Mouse (Mus musculus) neural tube, embryonic 14.5 days (tissue): ENCODE measurements at regions not wholly inside any gene's neighbourhood (a gene's known extent, or its start where the extent isn't known, plus 50 kb on each side); places are given as distances from the start of the nearest gene placed in this dataset.

ENCODE experiments used
- ATAC-seq: fragments of 200-750 bp; cut with Nextera tagmentation; 2 replicates; pipeline ENCODE4 v1.8.0; 2017; ENCODE audit warnings: low read depth, mild to moderate bottlenecking, moderate TSS enrichment, moderate library complexity
- H3K27ac ChIP-seq: fragments of 300-500 bp; sonication (generic); 2 replicates; pipeline ENCODE4 v1.5.1; 2014; ENCODE audit warnings: low read depth, mild to moderate bottlenecking, control low read depth, low read length, moderate library complexity, mixed read lengths
- H3K27me3 ChIP-seq: fragments of 300-500 bp; sonication (generic); 2 replicates; pipeline ENCODE4 v1.6.1; 2014; ENCODE audit warnings: low read length; ENCODE audit not compliant: control insufficient read depth, insufficient read depth
- H3K36me3 ChIP-seq: fragments of 300-500 bp; sonication (generic); 2 replicates; pipeline ENCODE4 v1.6.1; 2014; ENCODE audit warnings: low read length, mixed read lengths; ENCODE audit not compliant: control insufficient read depth, insufficient read depth
- H3K4me1 ChIP-seq: fragments of 300-500 bp; sonication (generic); 2 replicates; pipeline ENCODE4 v1.6.1; 2014; ENCODE audit warnings: low read length; ENCODE audit not compliant: control insufficient read depth, insufficient read depth
- H3K4me2 ChIP-seq: fragments of 300-500 bp; sonication (generic); 2 replicates; pipeline ENCODE4 v1.6.1; 2014; ENCODE audit warnings: mild to moderate bottlenecking, low read depth, low read length, control low read depth
- H3K4me3 ChIP-seq: fragments of 300-500 bp; sonication (generic); 2 replicates; pipeline ENCODE4 v1.5.1; 2014; ENCODE audit warnings: low read depth, low read length, control low read depth, mixed read lengths
- H3K9ac ChIP-seq: fragments of 300-500 bp; sonication (generic); replicated peaks from 2 replicates; pipeline ENCODE4 v1.6.1; 2014; ENCODE audit warnings: low read depth, mild to moderate bottlenecking, control low read depth, low read length, mixed read lengths
- H3K9me3 ChIP-seq: fragments of 300-500 bp; sonication (generic); 2 replicates; pipeline ENCODE4 v1.6.1; 2016; ENCODE audit warnings: low read length; ENCODE audit not compliant: control insufficient read depth
- WGBS: fragments of 180-500 bp; shearing (Covaris S2); extraction: QIAGEN DNeasy Blood & Tissue Kit; methylation state at CpG from one replicate; pipeline ENCODE4 v1.1.7; 2014; 5-methylcytosine and 5-hydroxymethylcytosine counted together

GRCm38 (mm10) chr5:85621078-85621477 lies 444.3 kb downstream of the Cenpc1 start:
- Histone ChIP-seq H3K9me3 (no peaks in the 10 kb centered on the region), H3K27me3 (no peaks in the 10 kb centered on the region), H3K4me2 (no peak overlapping the region), H3K4me1 (no peaks in the 10 kb centered on the region), H3K9ac (no peak overlapping the region), H3K36me3 (no peaks in the 10 kb centered on the region), H3K4me3 (no peak overlapping the region), H3K27ac (no peak overlapping the region)
- ATAC-seq = no peak
- WGBS = 58% methylated on average over 2 of the region's 2 CpGs

GRCm38 (mm10) chr5:85614783-85615182 lies 450.6 kb downstream of the Cenpc1 start:
- Histone ChIP-seq H3K4me1 (no peaks in the 10 kb centered on the region), H3K4me3 (no peak overlapping the region), H3K36me3 (no peaks in the 10 kb centered on the region), H3K27ac (no peak overlapping the region), H3K4me2 (no peak overlapping the region), H3K9me3 (no peaks in the 10 kb centered on the region), H3K27me3 (no peaks in the 10 kb centered on the region), H3K9ac (no peak overlapping the region)
- no peak for ATAC-seq
- 88% methylated on average over 3 of the region's 3 CpGs for WGBS

DNA sequence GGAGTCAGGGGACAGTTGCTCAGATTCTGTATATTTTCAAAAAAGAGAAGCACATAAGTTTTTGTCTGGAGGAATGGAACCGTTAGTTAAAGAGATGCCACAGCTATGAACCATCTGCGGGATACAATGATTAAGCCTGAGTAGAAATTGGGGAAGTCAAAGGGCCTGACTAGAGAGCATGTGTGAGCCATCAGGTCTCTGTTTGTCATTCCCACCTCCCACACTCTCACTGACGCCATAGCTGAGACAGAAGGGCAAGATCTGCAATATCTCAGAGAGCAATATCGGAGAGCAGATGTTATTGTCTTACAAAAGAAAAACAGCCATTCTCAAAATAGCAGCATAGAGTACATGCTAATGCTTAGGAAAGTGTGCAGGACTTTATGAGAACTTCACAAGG lies 452.8 kb downstream of the Cenpc1 start:
- no peak overlapping the region for H3K27ac ChIP-seq
- no peaks in the 10 kb centered on the region for H3K27me3 ChIP-seq
- no peak overlapping the region for H3K4me2 ChIP-seq
- ATAC-seq = no peak
- no peaks in the 10 kb centered on the region for H3K36me3 ChIP-seq
- no peak overlapping the region for H3K9ac ChIP-seq
- H3K9me3 ChIP-seq = no peaks in the 10 kb centered on the region
- H3K4me3 ChIP-seq = no peak overlapping the region
- WGBS = 87% methylated on average over 4 of the region's 4 CpGs
- no peaks in the 10 kb centered on the region for H3K4me1 ChIP-seq

GRCm38 (mm10) chr5:85609104-85609503 lies 456.3 kb downstream of the Cenpc1 start:
- no peaks in the 10 kb centered on the region for H3K4me1 ChIP-seq
- peak; percentile 17; the same call in 1 of the 2 replicates for ATAC-seq
- 42% methylated on average over 4 of the region's 4 CpGs for WGBS

DNA sequence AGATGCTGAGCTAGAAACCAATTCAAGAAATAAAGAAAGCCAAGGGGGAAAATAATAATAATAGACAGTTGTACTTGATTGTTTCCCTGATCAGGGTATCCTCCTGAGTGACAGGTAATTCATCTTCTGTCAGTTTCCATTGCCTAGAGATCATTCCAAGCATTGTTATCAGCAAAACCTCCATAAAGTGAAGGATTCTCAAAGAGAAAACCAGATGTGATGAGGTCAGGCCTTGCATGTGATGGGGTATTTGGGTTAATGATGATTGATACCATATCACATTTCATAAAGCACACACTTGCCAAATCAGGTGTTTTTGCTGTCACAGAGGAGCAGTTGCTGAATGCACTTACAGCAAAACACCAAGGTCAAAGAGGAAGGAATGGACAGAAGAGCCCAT lies 467.2 kb downstream of the Cenpc1 start:
- no peak for ATAC-seq
- Histone ChIP-seq H3K27me3 (no peaks in the 10 kb centered on the region), H3K36me3 (no peaks in the 10 kb centered on the region), H3K4me3 (no peak overlapping the region), H3K27ac (no peak overlapping the region), H3K4me1 (no peaks in the 10 kb centered on the region), H3K9me3 (no peaks in the 10 kb centered on the region), H3K9ac (no peak overlapping the region), H3K4me2 (no peak overlapping the region)

More at GRCm38 (mm10) chr5:85609104-85609503, 456.3 kb downstream of the Cenpc1 start:
- Histone ChIP-seq H3K27me3 (no peaks in the 10 kb centered on the region), H3K9me3 (no peaks in the 10 kb centered on the region), H3K9ac (no peak overlapping the region), H3K27ac (no peak overlapping the region), H3K36me3 (no peaks in the 10 kb centered on the region), H3K4me2 (no peak overlapping the region), H3K4me3 (no peak overlapping the region)

- Histone ChIP-seq H3K36me3 (no peaks in the 10 kb centered on the region), H3K4me1 (no peaks in the 10 kb centered on the region), H3K9ac (no peak overlapping the region), H3K4me3 (no peak overlapping the region), H3K4me2 (no peak overlapping the region), H3K27me3 (no peaks in the 10 kb centered on the region), H3K27ac (no peak overlapping the region), H3K9me3 (no peaks in the 10 kb centered on the region)
- no peak for ATAC-seq
- WGBS = 48% methylated on average over 1 of the region's 1 CpGs
These were observed 470.3 kb downstream of the Cenpc1 start for GRCm38 (mm10) chr5:85595082-85595447.

- Histone ChIP-seq H3K4me1 (no peaks in the 10 kb centered on the region), H3K9ac (no peak overlapping the region), H3K4me3 (no peak overlapping the region), H3K27ac (no peak overlapping the region), H3K36me3 (no peaks in the 10 kb centered on the region), H3K4me2 (no peak overlapping the region), H3K9me3 (no peaks in the 10 kb centered on the region), H3K27me3 (no peaks in the 10 kb centered on the region)
- 76% methylated on average over 4 of the region's 4 CpGs for WGBS
- no peak for ATAC-seq
These were observed 470.8 kb downstream of the Cenpc1 start for GRCm38 (mm10) chr5:85594413-85595081.

- 79% methylated on average over 3 of the region's 3 CpGs for WGBS
- Histone ChIP-seq H3K4me2 (no peak overlapping the region), H3K4me1 (no peaks in the 10 kb centered on the region), H3K27me3 (no peaks in the 10 kb centered on the region), H3K27ac (no peak overlapping the region), H3K9me3 (no peaks in the 10 kb centered on the region), H3K4me3 (no peak overlapping the region), H3K36me3 (no peaks in the 10 kb centered on the region), H3K9ac (no peak overlapping the region)
- no peak for ATAC-seq
These were observed 473.1 kb downstream of the Cenpc1 start for GRCm38 (mm10) chr5:85592236-85592635.

DNA sequence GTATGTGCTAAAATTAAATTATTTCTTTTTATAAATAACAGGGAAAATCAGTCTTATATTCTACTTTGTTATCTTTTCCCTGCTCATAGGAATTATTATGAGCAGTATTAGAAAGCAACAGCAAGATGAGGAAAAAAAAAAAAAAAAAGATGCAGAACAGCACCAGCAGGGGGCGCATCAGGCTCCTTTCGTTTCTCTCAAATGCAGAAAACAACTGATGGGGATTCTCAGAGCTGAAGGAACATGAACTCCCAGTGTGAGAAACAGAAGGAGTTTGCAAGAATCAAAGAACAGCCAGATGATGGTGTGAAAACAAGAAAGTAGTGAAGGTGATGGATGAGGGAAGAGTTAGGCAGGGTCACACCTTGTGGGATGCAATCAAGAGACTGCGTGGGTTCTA lies 478.7 kb downstream of the Cenpc1 start:
- Histone ChIP-seq H3K4me3 (no peak overlapping the region), H3K4me1 (no peaks in the 10 kb centered on the region), H3K4me2 (no peak overlapping the region), H3K36me3 (no peaks in the 10 kb centered on the region), H3K9ac (no peak overlapping the region), H3K27ac (no peak overlapping the region), H3K27me3 (no peaks in the 10 kb centered on the region), H3K9me3 (no peaks in the 10 kb centered on the region)
- 32% methylated on average over 3 of the region's 3 CpGs for WGBS
- ATAC-seq = no peak
